Mouse (Mus musculus) gastrocnemius, postnatal 25 days (tissue): ENCODE measurements around the gene Rassf3. TPM values are rescaled to one million over a fixed set of nuclear protein-coding genes. Genes with fewer than 3 reads are reported as not detected.

ENCODE experiments used
- DNase-seq: peaks from one replicate; pipeline ENCODE4 v3.0.0; 2022
- long read RNA-seq, 2 experiments: library from polyadenylated mRNA; stranded (forward); transcript quantifications; one replicate each; pipeline ENCODE4 v2.0.0; 2021
- total RNA-seq, 2 experiments: library from RNA; stranded (reverse); gene quantifications; 1 replicate in 1 of 2; 2 replicates in 1 of 2; pipeline ENCODE4 v1.2.3; 2021

The Rassf3 gene
- total RNA-seq, result 10 to 100 TPM; 48.5 to 51.3 TPM
- long read RNA-seq, experiment 1, transcript Rassf3-201 (5 exons, 3,522 nt), result major isoform, 17 of 102 reads
- long read RNA-seq, experiment 1, partial matches to known transcripts, result 0 of 102 reads
- long read RNA-seq, experiment 1, other reads (novel, unspliced or antisense), result 85 of 102 reads
- long read RNA-seq, experiment 2, transcript Rassf3-201 (5 exons, 3,522 nt), result major isoform, 49 of 107 reads
- long read RNA-seq, experiment 2, partial matches to known transcripts, result 2 of 107 reads
- long read RNA-seq, experiment 2, other reads (novel, unspliced or antisense), result 56 of 107 reads

GRCm38 (mm10) chr10:121476190-121476967 is at the start of gene Rassf3:
TSS of gene Rassf3 (minus strand) at chr10:121476347.
- peak; percentile 95 for DNase-seq

- DNase-seq, result no peak
These were observed 44.9 kb upstream of the Rassf3 start for GRCm38 (mm10) chr10:121520923-121521585.

- DNase-seq, result no peak
These were observed 43.6 kb upstream of the Rassf3 start for GRCm38 (mm10) chr10:121519710-121520109.

GRCm38 (mm10) chr10:121516008-121516600 is 40.0 kb upstream of the Rassf3 start:
- peak; percentile 47 for DNase-seq

GRCm38 (mm10) chr10:121509751-121510643 is 33.9 kb upstream of the Rassf3 start:
- DNase-seq, result no peak

GRCm38 (mm10) chr10:121507755-121508544 is 31.8 kb upstream of the Rassf3 start:
- DNase-seq, result no peak

- DNase-seq, result peak; percentile 58
These were observed 30.8 kb upstream of the Rassf3 start for GRCm38 (mm10) chr10:121506731-121507583.

GRCm38 (mm10) chr10:121505929-121506328 is 29.8 kb upstream of the Rassf3 start:
- no peak for DNase-seq

- peak; percentile 71 for DNase-seq
These were observed 29.1 kb upstream of the Rassf3 start for GRCm38 (mm10) chr10:121504973-121505911.

- DNase-seq, result no peak
These were observed 25.0 kb upstream of the Rassf3 start for GRCm38 (mm10) chr10:121501160-121501559.

- no peak for DNase-seq
These were observed 23.9 kb upstream of the Rassf3 start for GRCm38 (mm10) chr10:121500034-121500433.

- DNase-seq, result no peak
These were observed 22.9 kb upstream of the Rassf3 start for GRCm38 (mm10) chr10:121499063-121499462.

GRCm38 (mm10) chr10:121498481-121498904 is 22.3 kb upstream of the Rassf3 start:
- peak; percentile 22 for DNase-seq

- DNase-seq, result no peak
These were observed 21.8 kb upstream of the Rassf3 start for GRCm38 (mm10) chr10:121497968-121498367.

GRCm38 (mm10) chr10:121496616-121497015 is 20.5 kb upstream of the Rassf3 start:
- DNase-seq, result no peak

- no peak for DNase-seq
These were observed 17.9 kb upstream of the Rassf3 start for GRCm38 (mm10) chr10:121494163-121494425.

GRCm38 (mm10) chr10:121493374-121494162 is 17.4 kb upstream of the Rassf3 start:
- DNase-seq, result no peak
